Mouse (Mus musculus) left cerebral cortex, adult 18-20 months (tissue): ENCODE measurements around the gene Cox7b2. TPM values are rescaled to one million over a fixed set of nuclear protein-coding genes. Genes with fewer than 3 reads are reported as not detected.
"Not testable (repeated sequence)": the region's sequence is repeated elsewhere in the genome, so short reads cannot be mapped to it uniquely, and the experiment has no call there.

Source experiments
- DNase-seq, 2 experiments: peaks; one replicate each; pipeline ENCODE4 v3.0.0; 2021 to 2022; ENCODE audit warnings: low spot score in 2 of 2, mixed read lengths in 1 of 2
- long read RNA-seq, 2 experiments: library from polyadenylated mRNA; stranded (forward); transcript quantifications; one replicate each; pipeline ENCODE4 v2.0.0; 2021
- total RNA-seq, 2 experiments: library from RNA; stranded (reverse); gene quantifications; 2 replicates each; pipeline ENCODE4 v1.2.3; 2021

Gene Cox7b2
- under 1 TPM in 1 of 2 experiments, not detected in 1; 0.70 TPM for total RNA-seq
- long read RNA-seq, experiment 1, result 0 reads
- long read RNA-seq, experiment 2, result 0 reads

DNA sequence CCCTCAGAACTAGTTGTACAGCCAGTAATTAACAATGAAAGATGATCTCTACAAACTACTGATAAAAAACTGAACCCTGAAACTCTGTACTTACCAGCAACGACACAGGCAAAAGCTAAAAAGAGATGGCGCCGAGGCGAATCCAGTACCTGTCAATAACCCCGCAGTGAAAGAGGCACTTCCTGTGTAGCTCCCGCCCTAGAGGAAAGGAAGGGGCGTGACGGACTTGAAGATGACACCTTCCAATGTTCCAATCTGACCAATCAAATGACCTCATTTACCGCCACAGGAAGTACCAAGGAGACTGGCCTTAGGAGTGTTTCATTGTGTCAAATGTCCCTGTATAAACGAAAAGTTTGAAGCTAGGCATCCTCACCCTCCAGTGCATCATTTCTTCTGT, at the start of gene Cox7b2:
Cox7b2 (minus strand) TSS at position 127 of the 400 bp plus-strand sequence.
- DNase-seq, result no peak

DNA sequence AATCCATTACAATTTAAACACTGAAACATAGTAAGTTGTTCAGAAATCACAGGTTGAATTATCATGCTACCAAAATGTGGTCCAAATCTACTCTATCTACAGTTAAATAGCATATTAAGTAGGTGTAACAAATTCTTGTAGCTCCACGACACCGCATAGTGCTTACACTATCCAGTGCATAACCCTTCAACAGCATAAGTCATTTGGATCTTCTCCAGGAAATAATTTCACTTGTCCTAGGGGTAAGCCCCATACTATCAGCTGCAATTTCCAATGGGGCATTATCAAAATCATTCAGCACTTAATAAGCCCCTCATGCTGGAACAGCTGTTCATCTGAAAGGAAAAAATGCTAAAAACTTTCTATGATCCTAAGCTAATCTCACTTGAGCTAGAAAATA, 47.3 kb upstream of the Cox7b2 start:
- no peak for DNase-seq

DNA sequence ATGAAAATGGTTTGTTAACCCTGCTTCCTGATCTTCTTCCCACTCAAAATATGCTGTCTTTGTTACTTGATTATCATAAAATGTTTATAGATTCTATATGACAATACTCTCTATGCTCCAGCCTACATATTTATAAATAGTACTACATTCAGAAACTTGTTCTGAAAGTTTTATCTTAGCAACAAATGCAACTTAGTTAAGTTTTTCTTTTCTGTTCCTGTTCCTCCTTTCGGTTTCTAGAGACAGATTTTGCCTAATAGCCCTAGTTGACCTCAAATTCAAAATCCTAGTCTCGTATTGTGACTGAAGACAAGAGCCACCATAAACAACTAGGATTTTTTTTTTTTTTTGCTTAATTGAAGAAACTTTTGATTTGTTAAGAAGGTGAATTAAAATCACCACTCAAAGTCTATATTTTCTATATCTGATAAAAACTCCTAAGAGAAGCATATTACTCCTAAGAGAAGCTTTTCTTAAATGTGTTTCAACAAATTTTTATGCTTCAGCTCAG, 45.8 kb upstream of the Cox7b2 start:
- DNase-seq, result no peak

DNA sequence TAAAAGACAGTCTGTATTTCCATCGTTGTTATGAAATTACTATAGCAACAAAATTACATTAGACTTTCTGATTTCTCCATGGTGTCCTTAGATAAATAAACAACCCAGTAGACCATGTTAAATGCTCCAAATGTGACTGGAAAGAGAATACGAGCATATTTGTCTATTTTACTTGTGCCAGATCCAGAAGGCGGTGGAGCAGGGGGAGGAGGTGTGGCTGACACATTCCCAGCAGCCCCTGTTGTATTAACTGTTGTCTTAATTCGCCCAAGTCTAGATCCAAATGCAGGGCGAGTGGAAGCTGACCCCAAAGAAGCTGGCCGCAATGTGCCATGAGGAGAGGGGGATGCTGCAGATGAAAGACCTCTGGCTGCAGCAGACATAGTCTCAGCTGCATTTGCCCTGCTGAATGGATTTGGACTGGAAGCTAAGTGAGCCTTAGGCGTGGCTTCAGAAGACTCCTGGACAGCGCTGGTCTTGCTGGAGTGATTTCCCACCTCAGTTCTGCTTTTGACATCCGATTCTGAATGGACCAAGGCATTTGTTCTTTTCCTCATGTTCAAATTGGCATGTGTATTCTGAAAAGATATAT, 23.7 kb upstream of the Cox7b2 start:
- no peak for DNase-seq

DNA sequence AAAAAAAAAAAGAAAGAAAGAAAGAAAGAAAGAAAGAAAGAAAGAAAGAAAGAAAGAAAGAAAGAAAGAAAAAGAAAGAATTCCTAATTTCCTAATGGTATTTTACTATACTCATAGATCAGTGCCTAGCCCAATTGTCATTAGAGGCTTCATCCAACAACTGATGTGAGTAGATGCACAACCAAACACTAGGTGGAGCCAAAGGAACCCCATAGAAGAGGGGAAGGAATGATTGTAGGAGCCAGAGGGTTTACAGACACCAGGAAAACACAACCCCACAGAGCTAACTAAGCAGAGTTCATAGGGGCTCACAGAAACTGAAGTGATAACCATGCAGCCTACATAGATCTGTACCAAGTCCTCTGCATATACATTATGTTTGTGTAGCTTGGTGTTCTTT, 2.5 kb downstream of the Cox7b2 start:
- DNase-seq, result peak; percentile 35 to 45

DNA sequence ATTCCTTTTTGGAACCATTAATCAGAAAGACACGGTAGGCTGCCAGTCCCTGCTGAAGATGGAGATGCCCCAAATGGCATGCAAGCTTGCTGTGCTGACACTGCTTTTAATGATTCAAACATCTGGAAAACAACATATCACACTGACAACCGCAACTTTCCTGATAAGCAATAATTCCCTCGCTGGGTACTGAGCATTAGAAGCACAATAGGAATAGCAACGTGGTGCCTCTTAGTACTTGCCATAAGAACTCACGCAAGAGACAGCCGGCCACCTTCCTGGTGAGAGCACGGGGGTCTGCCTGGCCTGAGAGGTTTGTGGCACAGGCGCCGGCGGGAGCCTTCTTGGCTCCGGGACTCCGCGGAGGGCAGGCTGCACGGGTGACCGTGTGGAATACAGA, 22.5 kb downstream of the Cox7b2 start:
- not testable (repeated sequence) for DNase-seq

DNA sequence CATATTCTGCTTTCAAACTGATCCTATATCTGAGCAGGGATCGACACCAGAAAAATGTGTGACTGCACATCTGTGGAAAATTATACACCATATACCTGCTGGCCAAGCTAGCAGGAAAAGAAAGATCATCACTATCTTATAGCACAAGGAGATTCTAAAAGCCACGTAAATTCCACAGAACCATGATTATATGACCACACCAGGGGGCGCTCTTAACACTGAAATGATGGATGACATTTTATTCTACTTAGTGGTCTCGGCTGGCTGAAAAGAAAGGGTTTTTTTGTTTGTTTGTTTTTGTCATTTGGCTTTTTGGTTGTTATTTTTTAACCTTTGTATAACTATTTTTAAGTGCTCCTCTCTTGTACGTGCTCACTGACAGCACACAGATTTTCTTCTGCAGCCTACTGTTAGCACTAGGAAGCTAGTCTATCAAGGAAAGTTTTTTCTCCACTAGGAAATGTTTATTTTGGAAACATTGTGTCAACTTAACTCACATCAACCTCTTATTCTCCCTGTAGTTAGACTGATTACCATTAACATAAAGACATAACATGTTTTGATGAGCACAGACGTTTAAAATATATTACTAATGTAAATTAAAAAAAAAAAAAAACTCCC, 45.8 kb downstream of the Cox7b2 start:
- DNase-seq, result peak; percentile 78 to 80

DNA sequence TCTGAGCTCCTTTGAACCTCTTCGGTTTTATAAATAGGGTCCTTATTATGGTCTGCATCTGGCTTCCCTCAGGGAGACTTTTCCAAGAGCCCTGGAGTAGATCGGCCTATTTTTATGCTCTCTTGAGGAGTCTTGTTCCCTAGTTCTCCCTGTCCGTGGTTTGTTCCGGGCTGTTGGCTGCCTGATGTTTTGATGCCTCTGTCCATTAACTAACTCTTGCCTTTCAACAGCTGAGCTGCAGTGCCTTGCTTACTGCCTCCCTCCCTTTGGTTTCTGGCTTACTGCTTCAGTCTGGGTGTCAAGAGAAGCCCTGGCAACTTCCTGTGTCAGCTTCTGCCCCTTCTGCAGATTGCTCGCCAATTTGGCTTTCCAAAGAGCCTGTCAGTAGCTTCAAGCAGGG, 52.4 kb downstream of the Cox7b2 start:
- DNase-seq, result no peak

DNA sequence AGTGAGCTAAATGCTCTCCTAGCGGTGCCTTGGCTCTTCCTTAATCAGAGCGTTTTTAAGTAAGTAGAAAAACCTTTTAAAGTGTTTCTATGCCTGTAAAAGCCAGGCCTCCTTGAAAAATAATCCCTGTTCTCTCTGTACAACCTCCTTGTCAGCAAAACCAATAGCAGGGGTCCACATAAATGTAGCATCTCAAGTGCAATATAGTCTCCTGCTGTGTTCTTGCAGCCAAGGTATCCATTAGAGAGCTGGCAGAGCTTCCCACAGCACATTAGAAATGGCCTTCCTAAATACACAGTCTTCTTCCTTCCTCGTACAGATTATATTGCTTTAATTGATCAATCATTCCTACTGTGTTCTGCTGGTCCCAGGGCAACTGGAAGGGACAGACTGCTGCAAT, 91.0 kb downstream of the Cox7b2 start:
- DNase-seq, result no peak

DNA sequence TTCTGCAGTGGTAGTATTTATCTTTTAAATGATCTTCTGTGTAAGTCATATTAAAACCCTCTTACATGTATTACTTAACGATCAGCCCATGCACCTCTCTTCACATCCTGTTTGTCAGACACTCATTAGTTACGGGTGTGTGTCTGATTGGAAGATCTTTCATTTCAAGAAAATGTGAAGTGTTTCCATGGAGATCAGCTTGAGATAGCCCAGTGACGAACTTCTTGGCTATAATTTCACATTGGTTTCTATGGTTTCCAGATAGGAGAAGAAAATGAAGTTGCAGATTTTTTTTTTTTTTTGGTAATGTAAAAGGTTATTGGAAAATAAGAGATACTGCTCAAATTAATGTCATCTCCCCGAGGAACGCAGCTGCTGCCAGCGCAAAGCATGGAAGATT, 107.8 kb downstream of the Cox7b2 start:
- no peak for DNase-seq

Other genes with a start within 250 kb of the Cox7b2 start
- gene Gabrb1, start 109.9 kb upstream of the Cox7b2 start, total RNA-seq, result 10 to 100 TPM; 83.8 to 93.1 TPM
- gene Gabra4, start 110.1 kb upstream of the Cox7b2 start, total RNA-seq, result 100 to 1,000 TPM; 103 to 114 TPM